Mouse (Mus musculus) brain, embryonic 18.5 days (tissue): ENCODE measurements around the gene Lypd6b.

Experiments
- DNase-seq: peaks from one replicate; pipeline ENCODE4 v3.0.0-alpha.2; 2012; ENCODE audit warnings: low read depth, low spot score

Lypd6b gene

DNA sequence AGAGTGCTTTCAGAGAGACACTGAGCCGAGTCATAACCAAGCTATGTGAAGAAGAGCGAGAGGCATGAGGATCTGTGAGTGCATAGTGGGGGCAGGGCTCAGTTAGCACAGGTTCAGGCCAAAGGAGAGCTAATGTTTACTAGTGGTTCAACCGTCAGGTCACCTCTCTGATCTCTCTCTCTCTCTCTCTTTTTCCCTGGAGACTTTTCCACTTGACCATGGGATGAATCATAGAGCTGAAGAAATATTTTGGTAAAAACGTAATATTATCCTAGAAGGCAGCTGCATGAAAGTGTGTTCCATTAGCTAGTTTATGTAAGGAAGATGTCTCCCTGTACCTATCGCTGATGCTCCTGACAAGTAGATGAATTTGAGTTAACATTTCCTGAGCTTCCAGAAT, 30.6 kb downstream of the Lypd6b start:
- no peak for DNase-seq

DNA sequence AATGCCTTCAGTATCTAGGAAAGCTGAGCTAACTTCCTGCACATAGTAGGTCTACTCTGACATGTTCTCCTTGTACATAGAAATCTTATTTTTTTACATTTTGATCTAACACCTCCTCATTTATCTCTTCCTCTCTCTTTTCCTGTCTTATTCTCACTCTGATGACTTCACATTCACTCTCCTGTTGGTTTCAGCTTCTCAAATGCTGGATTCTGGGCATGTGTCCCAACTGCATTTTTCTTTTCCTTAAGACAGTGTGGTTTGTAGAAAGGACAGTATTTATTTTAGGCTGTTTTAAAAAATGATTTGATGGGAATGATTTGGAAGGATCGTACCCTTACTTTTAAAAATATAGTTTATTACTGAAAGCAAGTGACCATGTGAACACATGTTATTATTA, 34.8 kb downstream of the Lypd6b start:
- DNase-seq: no peak

DNA sequence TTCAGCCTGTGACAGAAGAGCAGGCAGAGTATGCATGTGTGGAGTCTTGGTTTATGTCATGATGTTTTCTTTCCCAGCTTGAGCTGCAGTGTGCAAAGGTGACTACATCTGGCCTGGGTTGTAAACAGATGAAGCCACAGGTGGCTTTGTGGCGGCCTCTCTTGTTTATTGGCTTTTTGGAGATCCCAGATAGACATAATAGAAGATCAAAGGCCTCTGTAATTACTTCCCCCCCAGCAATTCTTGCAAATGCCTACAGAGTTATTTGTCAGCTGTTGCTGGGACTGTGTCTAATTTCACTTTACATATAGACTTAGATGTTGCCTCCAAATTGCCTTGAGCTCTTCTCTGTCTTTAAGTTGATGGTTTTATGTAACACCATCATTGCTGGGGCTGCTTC, 38.1 kb downstream of the Lypd6b start:
- no peak for DNase-seq

DNA sequence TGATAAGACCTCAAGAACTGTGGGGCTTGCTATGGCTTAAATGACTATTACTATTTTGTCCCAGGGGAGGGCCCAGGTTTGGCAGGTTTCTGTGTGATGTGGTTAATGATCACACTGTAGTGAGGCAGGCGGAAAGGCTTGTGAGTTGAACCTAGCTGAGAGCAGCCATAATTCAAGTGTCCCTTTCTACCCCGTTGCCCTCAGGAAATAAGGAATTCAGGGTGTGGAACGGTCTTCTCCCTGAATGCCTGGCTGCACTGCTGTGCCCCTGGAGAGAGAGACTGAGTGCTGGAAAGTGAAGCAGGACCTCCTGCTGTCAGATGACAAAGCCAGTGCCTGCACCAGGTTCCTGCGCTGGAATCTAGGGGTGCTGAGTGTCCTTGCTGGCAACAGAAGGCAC, 40.3 kb downstream of the Lypd6b start:
- no peak for DNase-seq

GRCm38 (mm10) chr2:49830369-49830768, 42.9 kb downstream of the Lypd6b start:
- DNase-seq: no peak

DNA sequence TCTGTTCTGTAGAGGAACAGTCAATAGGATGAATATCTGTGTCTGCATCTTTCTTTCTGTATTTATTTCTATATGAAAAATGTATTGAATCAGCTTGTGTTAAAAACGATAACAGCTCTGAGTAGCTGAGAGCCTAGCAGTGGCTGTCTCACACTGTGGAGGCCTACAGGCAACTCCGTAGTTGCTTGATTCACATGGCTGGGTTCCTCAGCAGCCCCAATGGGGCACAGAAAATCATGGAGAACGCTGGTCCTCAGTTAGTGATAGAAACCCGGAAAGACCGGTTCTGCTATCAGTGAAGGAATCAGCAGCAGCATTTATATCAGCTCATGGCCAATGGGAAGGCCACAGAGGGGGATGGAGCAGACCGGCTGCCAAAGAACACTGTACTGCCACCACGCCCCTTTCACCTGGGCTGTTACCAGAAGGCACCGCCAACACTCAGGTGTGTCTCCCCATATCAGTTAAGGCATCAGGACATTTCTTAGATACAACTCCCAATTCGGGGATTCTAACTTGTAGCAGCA, 44.9 kb downstream of the Lypd6b start:
- no peak for DNase-seq

- DNase-seq: no peak
Observed at GRCm38 (mm10) chr2:49837454-49838059, 50.1 kb downstream of the Lypd6b start.

- DNase-seq: no peak
Observed at GRCm38 (mm10) chr2:49838611-49839010, 51.1 kb downstream of the Lypd6b start.

GRCm38 (mm10) chr2:49840573-49840972, 53.1 kb downstream of the Lypd6b start:
- DNase-seq: no peak

- DNase-seq: no peak
Observed at GRCm38 (mm10) chr2:49841089-49841488, 53.6 kb downstream of the Lypd6b start.

GRCm38 (mm10) chr2:49845104-49845503, 57.6 kb downstream of the Lypd6b start:
- no peak for DNase-seq

- no peak for DNase-seq
Observed at GRCm38 (mm10) chr2:49846097-49846496, 58.6 kb downstream of the Lypd6b start.

DNA sequence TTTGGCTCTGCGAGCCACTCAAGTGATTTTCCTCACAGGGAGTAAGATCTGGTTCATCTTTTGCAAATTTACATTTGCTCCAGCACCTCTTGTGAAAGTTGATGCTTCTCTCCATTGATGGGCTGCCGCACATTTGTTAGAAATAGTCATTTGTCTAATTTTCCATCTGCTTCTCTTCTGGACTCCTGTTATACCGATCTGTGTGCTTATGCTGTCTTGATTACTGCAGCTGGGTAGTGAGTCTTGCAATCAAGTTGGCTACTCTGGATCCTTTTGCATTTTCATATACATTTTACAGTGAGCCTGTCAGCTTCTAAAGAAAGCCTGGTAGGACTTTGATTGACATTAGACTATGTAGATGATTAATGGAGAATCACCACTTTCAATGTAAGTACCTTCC, 59.4 kb downstream of the Lypd6b start:
- no peak for DNase-seq

- DNase-seq: no peak
Observed at GRCm38 (mm10) chr2:49847831-49848230, 60.3 kb downstream of the Lypd6b start.

- no peak for DNase-seq
Observed at GRCm38 (mm10) chr2:49849771-49850170, 62.3 kb downstream of the Lypd6b start.

GRCm38 (mm10) chr2:49851977-49852376, 64.5 kb downstream of the Lypd6b start:
- DNase-seq: no peak

GRCm38 (mm10) chr2:49856161-49856564, 68.7 kb downstream of the Lypd6b start:
- DNase-seq: no peak

- DNase-seq: no peak
Observed at GRCm38 (mm10) chr2:49856584-49856983, 69.1 kb downstream of the Lypd6b start.

DNA sequence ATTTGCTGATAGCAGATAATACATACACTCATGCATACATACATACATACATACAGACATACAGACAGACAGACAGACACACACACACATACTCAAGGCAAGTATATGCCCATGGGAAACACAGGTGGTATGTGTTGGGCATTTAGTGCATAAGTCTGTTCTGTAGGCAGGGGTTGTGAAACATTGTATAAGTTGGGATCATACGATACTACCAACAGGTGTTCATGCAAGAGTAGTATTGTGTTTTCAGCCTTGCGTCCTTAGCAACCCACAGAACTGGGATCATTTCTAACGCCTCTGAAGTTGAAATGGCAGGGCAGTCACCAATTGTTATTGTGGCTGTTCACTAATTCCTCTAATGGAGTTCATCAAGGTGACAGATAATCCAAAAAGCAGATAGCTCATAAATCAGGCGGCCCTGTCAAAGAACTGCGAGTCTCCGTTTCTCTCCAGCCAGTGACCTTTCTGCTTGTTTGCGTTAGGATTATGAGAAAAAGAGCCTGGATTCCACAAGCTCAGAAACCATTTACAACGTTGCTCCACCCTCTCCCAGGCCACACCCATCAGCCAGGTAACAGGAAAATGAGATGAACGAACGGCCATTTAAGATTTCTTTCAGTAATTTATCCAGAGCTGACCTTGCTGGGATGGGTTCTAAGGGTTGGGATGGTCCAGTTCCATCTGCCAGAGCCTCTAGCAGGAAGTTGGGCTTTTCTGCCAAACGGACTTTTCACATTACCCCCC, 72.9 kb downstream of the Lypd6b start:
- no peak for DNase-seq

GRCm38 (mm10) chr2:49860969-49861592, 73.6 kb downstream of the Lypd6b start:
- no peak for DNase-seq

DNA sequence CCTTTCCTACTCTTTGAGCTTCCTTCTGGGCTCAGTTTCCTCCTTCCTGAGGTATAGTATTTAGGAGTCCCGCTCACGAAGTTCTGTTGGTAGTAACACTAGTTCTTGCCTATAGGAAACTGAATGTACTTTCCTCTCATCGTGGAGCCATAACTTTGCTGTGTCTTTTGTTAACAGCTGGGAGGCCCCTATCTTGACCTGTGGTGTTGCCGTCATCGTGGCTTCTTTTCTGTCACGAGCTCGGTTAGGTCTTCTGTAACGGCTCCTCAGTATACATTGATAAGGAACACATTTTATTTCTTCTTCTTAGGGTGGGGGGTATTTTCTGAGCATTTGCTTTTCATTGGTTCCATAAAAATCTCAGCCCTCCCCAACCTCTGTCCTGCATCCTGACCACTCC, 74.2 kb downstream of the Lypd6b start:
- DNase-seq: no peak

- DNase-seq: no peak
Observed at GRCm38 (mm10) chr2:49868116-49868858, 80.8 kb downstream of the Lypd6b start.
